In genomic region chr6:48986444-48986990, GRCm38 (mm10) we compare ENCODE assay signal across 27 mouse cellular contexts. TPM values are rescaled to one million over a fixed set of nuclear protein-coding genes. Genes with fewer than 3 reads are reported as not detected.
DNase-seq lines count a peak whose midpoint lies in the region; ATAC-seq and TF ChIP-seq lines count a peak whose summit lies in the region.
"Had no signal": no experiment of that assay in that cellular context is flagged by ENCODE, and none has a peak within 500 bp of the region (broad histone marks: within the 10 kb centered on the region; RNA-seq: fewer than 3 reads in every experiment).

Gene Svs1, plus strand, starts transcription at chr6:48986861.

- POLR2A ChIA-PET in Patski (lab: Charles Lee), result no interaction called here

- TF ChIP-seq CTCF in Patski (IDR thresholded peaks at IDR 0.05), result no peak

- peak; percentile 71 for DNase-seq in heart, adult 11 months
- DNase-seq in heart, postnatal 36 days, result no peak
- DNase-seq in Patski (ENCODE audit: low read depth, low spot score), result peak; percentile 4
- DNase-seq in adrenal gland, postnatal 36 days, result peak; percentile 59 to 63
- peak; percentile 37 to 65 for DNase-seq in kidney, postnatal 25 days
- no peak for DNase-seq in urinary bladder, postnatal 36 days (ENCODE audit: low spot score in 2 of 2)
- no peak for DNase-seq in spleen, postnatal 4 days (ENCODE audit: low spot score in 2 of 2)
- DNase-seq: cerebellum, adult 9-10 months; gastrocnemius, postnatal 14 days; heart, adult 2 months; thymus, postnatal 14 days had no signal

- no peak for ATAC-seq in Patski
- ATAC-seq: forebrain, embryonic 13.5 days had no signal

- intact Hi-C loops in heart, postnatal 36 days (cut with DNase I), result no loop called here

- in situ Hi-C loops in Patski (cut with MboI; ENCODE audit: low pct_unique_long_range_greater_than_20kb), result no loop called here

- H3K27me3 ChIP-seq in Patski, result peaks cover 3% of the 10 kb centered on the region
- H3K27me3 ChIP-seq: CH12.LX; embryonic facial prominence, embryonic 12.5 days; forebrain, embryonic 13.5 days; heart, embryonic 15.5 days; limb, embryonic 13.5 days had no signal

- CTCF ChIA-PET in Patski (lab: Charles Lee), result no interaction called here

RNA-seq across cellular contexts. Expression of gene Svs1, which starts in this region (rescaled TPM):
- total RNA-seq in heart, postnatal 36 days (2021), result not detected
- not detected for polyA plus RNA-seq in Patski (2021)
- total RNA-seq in adrenal gland, postnatal 36 days (2021), result not detected
- total RNA-seq: CH12.LX; common myeloid progenitor, adult 5-6 weeks; gastrocnemius, postnatal 14 days; heart, adult 2 months; hematopoietic stem cell, adult 5-6 weeks; layer of hippocampus, postnatal 14 days; left cerebral cortex, postnatal 14 days; MEL had no signal
- polyA plus RNA-seq: embryonic facial prominence, embryonic 12.5 days; erythroblast, embryonic 14.5 days; forebrain, embryonic 13.5 days; frontal cortex, adult 2 months; heart, adult 2 months; heart, embryonic 15.5 days; limb, embryonic 13.5 days; liver, embryonic 14.5 days; lung, embryonic 16.5 days; macrophage; midbrain, embryonic 10.5 days had no signal

Comparison
In these comparisons a context has a peak if more than half of its experiments do, and no peak if none do; other contexts are left out.
1. DNase-seq: peak in heart, adult 11 months (single experiment) and kidney, postnatal 25 days (2 of 2); none in heart, postnatal 36 days (0 of 2), urinary bladder, postnatal 36 days (0 of 2) and spleen, postnatal 4 days (0 of 2).
2. Peak in DNase-seq in Patski; RNA of the gene not detected or under 1 TPM.
3. Peak in DNase-seq in adrenal gland, postnatal 36 days; RNA of the gene not detected or under 1 TPM.